Mouse (Mus musculus) inflammation-experienced regulatory T-cells, adult 6 months (primary cell): ENCODE results near the gene Glul. TPM values are rescaled to one million over a fixed set of nuclear protein-coding genes. Genes with fewer than 3 reads are reported as not detected.
A peak's percentile ranks its signal among the peaks of the same experiment; 100 is the strongest.
"Not testable (repeated sequence)": the region's sequence is repeated elsewhere in the genome, so short reads cannot be mapped to it uniquely, and the experiment has no call there.

Experiments used
- ATAC-seq: one replicate; pipeline ENCODE4 v1.8.0; 2017
- polyA plus RNA-seq, 3 experiments: library from polyadenylated mRNA; unstranded; fragments of 100-300 nt; shearing (Covaris generic); gene quantifications; one replicate each; pipeline ENCODE4 v1.2.1; 2017

The Glul gene
- 10 to 100 TPM; 21.0 to 30.6 (median 29.8) TPM for polyA plus RNA-seq

GRCm38 (mm10) chr1:153899731-153900380, at the start of gene Glul, which contains the start of gene Teddm2:
Gene Glul, plus strand, starts transcription at chr1:153899944.
Gene Teddm2, minus strand, starts transcription at chr1:153900228.
- peak; percentile 93 for ATAC-seq

GRCm38 (mm10) chr1:153852696-153853095, 47.0 kb upstream of the Glul start:
- ATAC-seq = not testable (repeated sequence)

GRCm38 (mm10) chr1:153855946-153856345, 43.8 kb upstream of the Glul start:
- ATAC-seq = no peak

- no peak for ATAC-seq
These were observed 25.7 kb upstream of the Glul start, which contains the start of gene Teddm1b for GRCm38 (mm10) chr1:153874045-153874444. Gene Teddm1b, plus strand, starts transcription at chr1:153874345.

GRCm38 (mm10) chr1:153880391-153880790, 19.4 kb upstream of the Glul start:
- not testable (repeated sequence) for ATAC-seq

GRCm38 (mm10) chr1:153886024-153886633, 13.6 kb upstream of the Glul start:
- ATAC-seq = no peak

- ATAC-seq = no peak
These were observed 9.6 kb upstream of the Glul start for GRCm38 (mm10) chr1:153890121-153890520.

GRCm38 (mm10) chr1:153891442-153891841, 8.3 kb upstream of the Glul start, which contains the start of gene Teddm1a:
Gene Teddm1a, plus strand, starts transcription at chr1:153891742.
- ATAC-seq = no peak

- no peak for ATAC-seq
These were observed 6.0 kb upstream of the Glul start for GRCm38 (mm10) chr1:153893746-153894145.

- no peak for ATAC-seq
These were observed 5.4 kb upstream of the Glul start for GRCm38 (mm10) chr1:153894201-153894893.

GRCm38 (mm10) chr1:153894979-153895378, 4.8 kb upstream of the Glul start:
- ATAC-seq = peak; percentile 20

GRCm38 (mm10) chr1:153897196-153897595, 2.5 kb upstream of the Glul start:
- ATAC-seq = no peak

- ATAC-seq = no peak
These were observed 584 bp upstream of the Glul start for GRCm38 (mm10) chr1:153898989-153899730.

GRCm38 (mm10) chr1:153900381-153900780, 637 bp downstream of the Glul start:
- peak; percentile 7 for ATAC-seq

GRCm38 (mm10) chr1:153900860-153901730, 1.4 kb downstream of the Glul start:
- ATAC-seq = no peak

GRCm38 (mm10) chr1:153903006-153903405, 3.3 kb downstream of the Glul start:
- no peak for ATAC-seq

GRCm38 (mm10) chr1:153904236-153904635, 4.5 kb downstream of the Glul start:
- no peak for ATAC-seq

- no peak for ATAC-seq
These were observed 6.1 kb downstream of the Glul start for GRCm38 (mm10) chr1:153905884-153906283.

- ATAC-seq = no peak
These were observed 8.5 kb downstream of the Glul start for GRCm38 (mm10) chr1:153908208-153908607.

GRCm38 (mm10) chr1:153908741-153909140, 9.0 kb downstream of the Glul start:
- ATAC-seq = no peak

- ATAC-seq = no peak
These were observed 9.6 kb downstream of the Glul start for GRCm38 (mm10) chr1:153909213-153909962.
